Mouse (Mus musculus) layer of hippocampus, adult 18-20 months (tissue): ENCODE data around the gene Gngt2. TPM values are rescaled to one million over a fixed set of nuclear protein-coding genes. Genes with fewer than 3 reads are reported as not detected.

Source experiments
- DNase-seq, 2 experiments: peaks; one replicate each; pipeline ENCODE4 v3.0.0; 2022; ENCODE audit warnings: low spot score in 2 of 2
- long read RNA-seq: library from polyadenylated mRNA; stranded (forward); transcript quantifications from one replicate; pipeline ENCODE4 v2.0.0, GENCODE M21; 2021
- total RNA-seq, 2 experiments: library from RNA; stranded (reverse); gene quantifications; 2 replicates each; pipeline ENCODE4 v1.2.3; 2021

Gene Gngt2
- 1 to 10 TPM; 2.0 to 5.1 TPM for total RNA-seq
- long read RNA-seq: 0 reads

GRCm38 (mm10) chr11:95837059-95837458, at the start of gene Gngt2:
Gngt2 (plus strand) TSS chr11:95837216.
- no peak for DNase-seq

DNA sequence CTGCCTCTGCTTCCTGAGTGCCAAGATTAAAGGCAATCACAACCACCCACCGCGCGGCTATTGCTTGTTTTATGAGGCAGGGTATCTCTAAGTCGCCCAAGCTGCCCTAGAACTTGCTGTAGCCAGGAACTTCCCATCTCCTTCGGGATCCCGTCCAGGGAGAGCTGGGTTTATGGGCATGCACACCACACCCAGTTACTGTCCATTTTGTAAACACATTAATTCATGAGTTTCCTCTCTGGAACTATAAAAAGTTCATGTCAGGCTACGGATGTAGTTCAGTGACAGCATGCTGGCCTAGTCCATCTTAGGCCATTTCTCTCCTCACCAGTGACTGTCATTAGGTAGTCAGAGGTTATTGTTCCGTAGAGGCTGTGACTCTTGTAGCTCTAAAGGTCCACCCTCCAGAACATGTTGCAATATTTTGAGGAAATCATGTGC, 47.5 kb upstream of the Gngt2 start:
- no peak for DNase-seq

- DNase-seq: peak; percentile 76 to 83
Observed at GRCm38 (mm10) chr11:95791787-95792186, 45.2 kb upstream of the Gngt2 start.

DNA sequence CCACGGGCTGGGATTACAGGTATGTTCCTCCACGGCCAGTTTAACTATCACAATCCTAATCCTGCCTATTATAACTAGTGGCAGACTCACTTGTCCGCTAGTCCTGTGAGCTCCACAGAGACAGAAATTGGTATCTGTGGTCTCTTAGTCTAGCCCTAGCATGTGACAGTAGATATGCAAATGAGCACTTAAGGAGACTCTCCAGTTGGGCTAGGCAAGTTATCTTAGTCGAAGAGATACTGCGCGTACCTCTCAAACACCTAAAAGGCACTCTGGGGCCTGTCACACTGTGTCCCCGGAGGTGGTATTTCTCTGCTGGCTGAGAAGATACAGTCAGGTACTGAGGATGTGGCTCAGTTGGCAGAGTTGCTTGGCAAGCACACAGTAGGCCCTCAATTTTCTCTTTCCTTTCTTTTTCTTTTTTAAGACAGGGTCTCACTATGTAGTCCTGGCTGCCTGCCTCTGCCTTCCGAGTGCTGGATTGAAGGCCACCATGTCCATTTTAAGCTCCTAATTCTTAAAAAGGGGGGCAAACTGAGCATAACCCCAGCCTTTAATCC, 44.0 kb upstream of the Gngt2 start:
- DNase-seq: no peak

GRCm38 (mm10) chr11:95794201-95794600, 42.8 kb upstream of the Gngt2 start:
- no peak for DNase-seq

DNA sequence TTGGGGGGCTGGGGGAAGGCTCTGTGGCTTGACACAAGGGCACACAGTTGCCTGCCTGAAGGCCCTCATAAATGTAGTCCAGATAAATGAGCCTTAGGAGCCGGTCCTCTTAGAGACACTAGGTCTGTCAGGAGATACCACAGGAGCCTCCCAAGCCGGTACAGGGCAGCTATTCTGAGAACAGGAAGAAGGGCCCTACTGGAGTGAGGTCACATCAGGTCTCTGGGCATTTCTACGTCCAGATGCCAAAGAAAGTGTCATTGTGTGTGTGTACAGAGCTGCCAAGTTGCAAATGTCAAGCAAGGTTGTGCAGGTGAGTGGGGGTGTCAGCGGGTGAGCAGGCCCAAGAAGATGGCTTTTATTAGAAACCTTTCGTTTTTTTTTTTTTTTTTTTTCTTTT, 41.4 kb upstream of the Gngt2 start:
- no peak for DNase-seq

DNA sequence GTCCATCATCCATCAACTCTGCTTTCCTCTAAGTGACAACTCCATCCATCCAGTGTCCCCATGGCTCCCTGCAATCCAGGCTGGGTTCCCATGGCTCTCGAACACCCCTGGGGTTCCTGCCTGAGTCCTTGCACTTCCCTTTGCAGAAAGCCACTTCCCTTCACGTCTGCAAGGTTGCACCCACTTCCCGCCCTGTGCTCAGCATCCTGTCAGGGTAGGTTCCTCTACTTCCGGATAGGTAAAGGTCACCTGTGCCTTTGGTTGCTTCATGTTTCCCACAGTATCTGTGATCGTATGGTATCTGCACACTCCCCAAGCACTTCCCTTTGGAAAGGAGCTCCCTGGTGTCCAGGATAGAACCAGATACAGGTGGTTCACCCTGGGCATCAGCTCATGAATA, 32.0 kb upstream of the Gngt2 start:
- DNase-seq: no peak

DNA sequence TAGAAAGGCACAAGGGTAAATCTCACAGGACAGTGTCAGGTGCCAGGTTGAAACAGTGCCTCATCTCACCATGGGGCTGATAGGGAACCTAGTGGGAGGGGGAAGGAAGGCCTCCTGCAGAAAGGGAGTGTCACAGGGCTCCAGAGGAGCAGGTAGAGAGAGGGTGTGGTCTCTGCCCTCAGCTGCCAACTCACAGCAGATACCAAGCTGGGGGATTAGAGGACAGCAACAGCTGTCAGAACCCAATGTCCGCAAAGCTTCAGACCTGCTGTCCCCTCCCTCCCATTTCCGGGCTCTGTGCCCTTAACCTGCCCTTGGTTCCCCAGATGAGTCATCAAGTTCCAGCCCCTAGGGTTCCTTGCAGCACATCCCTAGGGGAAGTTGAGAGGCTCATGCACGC, 31.5 kb upstream of the Gngt2 start:
- no peak for DNase-seq

DNA sequence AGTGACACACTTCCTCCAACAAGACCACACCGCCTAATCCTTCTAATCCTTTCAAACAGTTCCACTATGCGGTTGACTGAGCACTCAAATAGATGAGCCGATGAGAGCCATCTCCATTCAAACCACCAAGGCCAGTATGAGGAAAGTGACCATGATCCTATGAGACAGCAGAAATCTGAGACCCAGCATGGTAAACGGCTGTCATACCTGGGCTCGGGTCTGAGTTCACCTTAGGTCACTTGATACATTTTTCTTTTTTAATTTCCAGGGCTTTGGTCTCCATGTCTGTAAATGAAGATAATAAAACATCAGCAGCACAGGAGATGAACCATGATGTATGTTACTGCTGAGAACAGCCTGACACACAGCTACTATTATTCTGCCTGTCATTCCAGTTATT, 29.1 kb upstream of the Gngt2 start:
- DNase-seq: no peak

GRCm38 (mm10) chr11:95808448-95809011, 28.5 kb upstream of the Gngt2 start:
- DNase-seq: no peak

DNA sequence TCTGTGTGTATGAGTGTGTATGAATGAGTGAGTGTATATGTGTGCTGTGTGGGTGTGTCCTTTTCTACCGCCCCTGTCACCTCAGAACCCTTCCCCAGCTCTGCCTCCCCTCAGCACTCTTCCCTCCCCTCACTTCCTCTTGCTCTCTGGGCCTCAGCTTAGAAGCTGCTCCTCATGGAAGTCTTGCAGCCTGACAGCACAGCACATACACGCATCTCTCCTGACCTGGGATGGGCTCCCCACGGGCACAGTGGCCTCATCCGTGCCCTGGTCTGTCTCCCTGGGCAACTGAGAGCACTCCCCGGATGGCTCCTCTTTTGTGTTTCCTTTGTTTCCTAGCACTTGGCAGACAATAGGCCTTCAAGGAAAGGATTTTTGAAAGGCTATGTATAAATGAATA, 27.4 kb upstream of the Gngt2 start:
- DNase-seq: no peak

- DNase-seq: no peak
Observed at GRCm38 (mm10) chr11:95810828-95811227, 26.2 kb upstream of the Gngt2 start.

DNA sequence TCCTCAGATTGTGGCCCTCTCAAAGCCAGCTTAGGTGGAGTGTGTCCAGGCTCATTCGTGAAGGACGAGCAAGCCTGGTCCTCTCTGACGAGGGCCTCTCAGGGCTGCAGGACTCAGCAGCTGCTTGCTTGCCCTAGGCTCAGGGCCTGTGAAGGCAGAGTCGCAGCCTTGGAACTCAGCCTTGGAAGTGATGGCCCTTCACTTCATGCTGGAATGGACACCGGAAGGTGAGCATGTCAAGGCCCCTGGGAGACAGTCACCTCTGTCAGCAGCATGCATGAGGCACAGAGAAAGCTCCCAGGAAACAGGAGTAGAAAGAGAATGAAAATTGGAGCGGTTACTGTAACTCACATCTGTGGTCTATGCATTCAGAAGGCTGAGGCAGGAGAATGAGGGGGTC, 25.3 kb upstream of the Gngt2 start:
- DNase-seq: no peak

- DNase-seq: peak in 1 of 2 experiments; percentile 42
Observed at GRCm38 (mm10) chr11:95812224-95812623, 24.8 kb upstream of the Gngt2 start.

GRCm38 (mm10) chr11:95814101-95814500, 22.9 kb upstream of the Gngt2 start:
- DNase-seq: no peak

DNA sequence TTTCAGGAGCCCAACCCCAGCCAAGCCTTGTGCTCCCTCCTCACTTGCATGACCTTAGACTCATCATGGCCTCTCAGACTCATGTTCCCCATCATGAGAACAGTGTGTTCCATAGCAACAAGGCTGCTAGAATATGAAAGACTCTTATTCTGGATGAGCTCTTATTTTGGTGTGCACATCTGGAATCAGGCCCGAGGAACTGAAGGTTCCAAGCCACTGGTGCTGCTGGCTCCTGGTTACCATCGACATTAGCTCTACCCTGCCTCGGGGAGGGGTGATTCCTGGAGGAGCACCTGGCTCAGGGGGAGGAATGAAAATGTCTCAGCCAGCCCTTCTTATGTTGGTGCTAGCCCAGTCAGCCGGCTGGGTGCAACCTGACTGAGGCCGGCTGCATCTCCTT, 22.2 kb upstream of the Gngt2 start:
- no peak for DNase-seq

- DNase-seq: no peak
Observed at GRCm38 (mm10) chr11:95815412-95815811, 21.6 kb upstream of the Gngt2 start.

DNA sequence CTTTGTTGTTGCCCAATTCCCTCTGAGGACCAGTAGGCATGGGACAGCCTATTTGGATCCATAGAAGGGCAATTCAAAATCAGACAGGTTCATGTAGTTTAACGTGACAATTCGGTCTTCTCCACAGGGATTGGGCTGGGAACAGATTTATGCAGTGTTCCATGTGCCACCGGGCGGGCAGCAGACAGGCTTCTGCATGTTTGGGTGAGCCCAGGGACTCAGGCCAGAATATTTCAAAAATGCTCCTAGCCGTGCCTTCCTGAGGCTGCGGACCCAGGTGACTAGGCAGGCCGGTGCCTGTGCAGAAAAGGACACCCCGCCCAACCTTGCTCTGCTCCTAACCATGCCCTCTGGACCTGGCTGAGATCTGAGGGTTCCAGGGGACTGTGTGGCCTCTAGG, 17.9 kb upstream of the Gngt2 start:
- DNase-seq: no peak

GRCm38 (mm10) chr11:95821511-95821910, 15.5 kb upstream of the Gngt2 start:
- DNase-seq: no peak

- DNase-seq: no peak
Observed at GRCm38 (mm10) chr11:95822437-95822836, 14.6 kb upstream of the Gngt2 start.

DNA sequence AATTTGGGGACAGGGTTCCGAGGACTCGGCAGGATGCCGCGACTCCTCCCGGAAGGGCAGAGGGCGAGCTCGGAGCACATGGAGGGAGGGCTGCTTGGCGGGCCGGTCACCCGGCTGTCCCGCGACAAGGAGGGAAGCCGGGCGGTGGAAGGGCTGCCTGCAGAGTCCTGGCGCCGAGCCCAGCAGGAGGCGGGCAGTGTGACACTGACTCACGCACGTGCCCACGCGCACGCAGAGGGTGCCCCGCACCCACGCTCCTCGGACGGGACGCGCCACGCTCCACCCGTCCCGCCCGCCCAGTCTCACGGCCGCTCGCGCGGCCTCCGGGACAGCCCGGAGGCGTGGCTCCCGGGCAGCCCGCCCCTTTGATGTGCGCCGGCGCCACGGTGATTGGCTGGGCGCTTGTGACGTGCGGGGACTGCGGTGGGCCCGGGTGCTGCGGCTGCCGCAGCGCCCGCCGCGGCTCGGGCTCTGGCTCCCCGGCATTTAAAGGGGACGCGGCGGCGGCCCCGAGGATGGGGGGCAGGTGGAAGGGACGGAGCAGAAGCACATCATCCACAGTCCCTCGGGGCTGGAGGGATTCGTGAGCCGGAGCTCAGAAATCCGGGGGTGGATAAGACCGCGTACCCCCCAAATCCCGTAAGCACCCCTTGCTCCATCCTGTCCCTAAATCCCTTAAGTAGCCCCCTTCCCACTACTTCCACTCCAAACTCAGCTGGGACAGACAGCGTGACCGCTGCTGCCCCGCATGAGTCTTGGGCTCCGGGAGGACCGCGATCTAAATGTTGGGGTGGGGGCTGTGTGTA, 12.7 kb upstream of the Gngt2 start, which contains the start of gene Phospho1:
Phospho1 (plus strand) TSS at position 429 of the 806 bp plus-strand sequence.
- DNase-seq: peak; percentile 85 to 90

GRCm38 (mm10) chr11:95824877-95825243, 12.2 kb upstream of the Gngt2 start:
- peak; percentile 41 to 50 for DNase-seq

DNA sequence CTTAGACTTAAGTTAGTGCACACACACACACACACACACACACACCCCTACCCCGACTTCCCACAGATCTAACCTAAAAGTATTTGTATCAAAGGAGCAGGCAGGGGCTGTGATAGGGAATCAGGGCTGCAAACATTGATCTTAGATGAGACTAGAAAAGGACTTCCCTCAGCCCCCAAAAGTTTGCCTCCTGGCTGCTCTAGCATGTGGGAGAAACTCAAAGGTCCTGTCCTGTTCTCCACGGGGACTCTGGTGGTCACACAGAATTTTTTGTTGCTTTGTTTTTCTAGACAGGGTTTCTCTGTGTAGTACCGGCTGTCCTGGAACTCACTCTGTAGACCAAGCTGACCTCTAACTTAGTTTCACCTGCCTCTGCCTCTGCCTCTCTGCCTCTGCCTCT, 11.4 kb upstream of the Gngt2 start:
- no peak for DNase-seq
